Mouse (Mus musculus) T-helper 2 cell (primary cell): ENCODE measurements at regions not wholly inside any gene's neighbourhood (a gene's known extent, or its start where the extent isn't known, plus 50 kb on each side); places are given as distances from the start of the nearest gene placed in this dataset.

ENCODE experiments used
- in situ Hi-C: fragments of 300-600 bp; cut with MboI, MseI; formaldehyde crosslinking; loops from one replicate; pipeline ENCODE4 v1.15.1; 2025; ENCODE audit warnings: high pct_unique_total_duplicates

- in situ Hi-C loops = loop anchor here (10.0 kb wide), 1 partner anchor 1678 kb away; no protein-coding TSS in a partner anchor
These were observed 474.4 kb downstream of the Pcdh18 start for GRCm38 (mm10) chr3:49282679-49283078.

GRCm38 (mm10) chr3:49278356-49278755 is 478.8 kb downstream of the Pcdh18 start:
- in situ Hi-C loops = no loop called here

DNA sequence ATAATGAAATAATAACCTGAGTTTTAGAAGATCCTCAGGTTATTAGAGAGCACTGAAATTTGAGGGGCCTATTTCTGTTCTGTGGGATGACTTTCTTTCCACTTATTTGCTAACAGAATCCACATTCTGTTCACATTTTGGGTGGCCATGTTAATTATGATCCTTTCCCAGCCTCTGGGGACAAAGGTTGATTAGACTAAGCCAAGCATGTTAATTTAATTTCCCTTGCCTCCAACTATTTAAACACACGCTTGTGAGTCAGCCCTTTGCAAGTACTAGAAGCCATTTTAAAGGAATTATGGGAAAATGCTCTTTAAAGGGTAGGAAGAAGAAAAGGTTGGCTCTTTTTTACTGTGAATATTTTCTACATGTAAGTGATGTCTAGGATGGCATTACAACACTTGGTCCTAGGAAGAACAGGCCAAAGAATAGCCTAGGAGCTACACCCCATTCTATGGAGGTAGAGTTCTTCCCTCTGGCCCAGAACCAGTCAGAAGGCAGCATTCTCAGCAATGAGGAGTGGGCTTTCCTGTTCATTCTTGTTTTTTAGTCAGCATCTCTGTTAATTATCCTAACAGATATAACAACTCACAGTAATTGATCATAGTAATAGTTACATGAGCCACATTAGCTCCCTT is 482.7 kb downstream of the Pcdh18 start:
- in situ Hi-C loops = no loop called here

GRCm38 (mm10) chr3:49266048-49266447 is 491.1 kb downstream of the Pcdh18 start:
- in situ Hi-C loops = no loop called here
